ENCODE assay signal across 8 mouse cellular contexts in genomic region chr10:80159561-80160454, GRCm38 (mm10). TPM values are rescaled to one million over a fixed set of nuclear protein-coding genes. Genes with fewer than 3 reads are reported as not detected.
DNase-seq lines count a peak whose midpoint lies in the region; ATAC-seq and TF ChIP-seq lines count a peak whose summit lies in the region.

No protein-coding gene starts in this region.

- H3K9ac ChIP-seq in ES-E14 (ENCODE audit: insufficient read depth, low read depth, low read length, poor library complexity, severe bottlenecking), result peak overlapping the region; percentile 71
- H3K9ac ChIP-seq in forebrain, embryonic 15.5 days (replicated peaks), result peak overlapping the region; percentile 47
- H3K9ac ChIP-seq in lung, embryonic 15.5 days, result peak overlapping the region; percentile 39

- peaks cover 24% of the 10 kb centered on the region for H3K36me3 ChIP-seq in ES-E14 (ENCODE audit: control insufficient read depth, insufficient read depth, low read length, poor library complexity, severe bottlenecking)
- peaks cover 28% of the 10 kb centered on the region for H3K36me3 ChIP-seq in forebrain, embryonic 15.5 days
- H3K36me3 ChIP-seq in lung, embryonic 15.5 days, result peaks cover 29% of the 10 kb centered on the region

- ATAC-seq in forebrain, embryonic 15.5 days (replicated peaks), result peak; percentile 87
- peak; percentile 85 for ATAC-seq in lung, embryonic 15.5 days (ENCODE audit: borderline replicate concordance, extremely low read depth, low FRiP score, low TSS enrichment)

- peak overlapping the region; percentile 70 for H3K4me2 ChIP-seq in forebrain, embryonic 15.5 days (replicated peaks)
- H3K4me2 ChIP-seq in lung, embryonic 15.5 days, result peak overlapping the region; percentile 81

- DNase-seq in ES-E14 (ENCODE audit: low read depth, low spot score), result peak; percentile 94
- DNase-seq in cerebellum, adult 11-12 months, result peak; percentile 99
- peak; percentile 97 to 98 for DNase-seq in heart, postnatal 36 days
- DNase-seq in layer of hippocampus, adult 8-10 months (ENCODE audit: low spot score in 2 of 2), result peak; percentile 98 to 99
- DNase-seq in ovary, adult 18-20 months (ENCODE audit: low spot score), result peak; percentile 98
- peak; percentile 100 for DNase-seq in thymus, postnatal 0 days (ENCODE audit: low spot score)

- H3K9me3 ChIP-seq in ES-E14 (ENCODE audit: control insufficient read depth, insufficient read depth, low read depth, low read length), result no peaks in the 10 kb centered on the region
- H3K9me3 ChIP-seq in forebrain, embryonic 15.5 days, result no peaks in the 10 kb centered on the region
- no peaks in the 10 kb centered on the region for H3K9me3 ChIP-seq in lung, embryonic 15.5 days

- peak overlapping the region; percentile 88 for H3K27ac ChIP-seq in ES-E14 (ENCODE audit: insufficient read depth, low read depth, low read length, poor library complexity, severe bottlenecking)
- H3K27ac ChIP-seq in forebrain, embryonic 15.5 days (replicated peaks), result peak overlapping the region; percentile 91
- peak overlapping the region; percentile 99 for H3K27ac ChIP-seq in lung, embryonic 15.5 days

- peak overlapping the region; percentile 45 to 57 for H3K4me3 ChIP-seq in ES-E14 (ENCODE audit: insufficient read depth in 1 of 2, low read depth in 1 of 2, low read length in 2 of 2, poor library complexity in 1 of 2, severe bottlenecking in 1 of 2)
- peak overlapping the region; percentile 47 for H3K4me3 ChIP-seq in forebrain, embryonic 15.5 days
- H3K4me3 ChIP-seq in lung, embryonic 15.5 days, result peak overlapping the region; percentile 44

- peaks cover 4 to 38% of the 10 kb centered on the region in 2 experiments for H3K4me1 ChIP-seq in ES-E14 (ENCODE audit: control insufficient read depth in 2 of 2, insufficient read depth in 2 of 2, low read length in 2 of 2, poor library complexity in 1 of 2)
- H3K4me1 ChIP-seq in forebrain, embryonic 15.5 days, result peaks cover 73% of the 10 kb centered on the region
- H3K4me1 ChIP-seq in lung, embryonic 15.5 days, result peaks cover 94% of the 10 kb centered on the region

- intact Hi-C loops in heart, postnatal 36 days (cut with DNase I), result no loop called here

- WGBS in forebrain, embryonic 15.5 days, result under 1% methylated on average over 55 of the region's 55 CpGs
- WGBS in lung, embryonic 15.5 days, result under 1% methylated on average over 55 of the region's 55 CpGs

- no peaks in the 10 kb centered on the region for H3K27me3 ChIP-seq in forebrain, embryonic 15.5 days
- H3K27me3 ChIP-seq in lung, embryonic 15.5 days, result no peaks in the 10 kb centered on the region

- in situ Hi-C loops in ES-E14 (cut with MboI; ENCODE audit: low sequenced_read_pairs in 2 of 2, unreplicated experiment in 2 of 2), result no loop called here

TF ChIP-seq in ES-E14, 5 proteins besides CTCF, POLR2A, EP300 and RAD21:
- TF ChIP-seq ZNF384 (IDR thresholded peaks at IDR 0.05; ENCODE audit: low read depth, low read length) (no peak), ZC3H11A (IDR thresholded peaks at IDR 0.05; ENCODE audit: borderline replicate concordance, low read depth, low read length) (no peak), HCFC1 (IDR thresholded peaks at IDR 0.05; ENCODE audit: borderline replicate concordance, insufficient read depth, low read length) (peak; percentile 35; the same call in 1 of the 2 replicates), CHD2 (IDR thresholded peaks at IDR 0.05; ENCODE audit: low read depth, low read length) (peak; percentile 85), MAFK (IDR thresholded peaks at IDR 0.05; ENCODE audit: insufficient read depth, low read depth, low read length) (no peak)

RNA-seq across cellular contexts. Expression of gene Cirbp, which starts 6.0 kb away (rescaled TPM):
- 69.6 and 105 TPM in 2 replicates for total RNA-seq in ES-E14 (2012; rRNA removed)
- polyA plus RNA-seq in forebrain, embryonic 15.5 days (2015; fragmentation: Nextera tagmentation; extraction: Ambion mirVana), result 350 and 358 TPM in 2 replicates
- 10 to 100 TPM; 48.2 to 67.0 TPM for total RNA-seq in heart, postnatal 36 days (2021)
- total RNA-seq in layer of hippocampus, adult 8-10 months (2022), result 100 to 1,000 TPM in 2 of 4 experiments, 10 to 100 TPM in 2; 75.7 to 148 (median 96.4) TPM
- polyA plus RNA-seq in lung, embryonic 15.5 days (2015; fragmentation: Nextera tagmentation; extraction: Ambion mirVana), result 94.6 and 95.1 TPM in 2 replicates
- polyA plus RNA-seq in thymus, postnatal 0 days (2015; fragmentation: Nextera tagmentation; extraction: Ambion mirVana), result 226 and 376 TPM in 2 replicates

RNA-seq across cellular contexts. Expression of gene Midn, which starts 11.7 kb away (rescaled TPM):
- total RNA-seq in ES-E14 (2012; rRNA removed), result 38.3 and 42.6 TPM in 2 replicates
- polyA plus RNA-seq in forebrain, embryonic 15.5 days (2015; fragmentation: Nextera tagmentation; extraction: Ambion mirVana), result 33.0 and 34.9 TPM in 2 replicates
- 100 to 1,000 TPM in 1 of 2 experiments, 10 to 100 TPM in 1; 99.9 to 117 TPM for total RNA-seq in heart, postnatal 36 days (2021)
- total RNA-seq in layer of hippocampus, adult 8-10 months (2022), result 10 to 100 TPM; 47.2 to 63.6 (median 58.0) TPM
- 17.5 and 18.6 TPM in 2 replicates for polyA plus RNA-seq in lung, embryonic 15.5 days (2015; fragmentation: Nextera tagmentation; extraction: Ambion mirVana)
- 13.1 and 18.8 TPM in 2 replicates for polyA plus RNA-seq in thymus, postnatal 0 days (2015; fragmentation: Nextera tagmentation; extraction: Ambion mirVana)

RNA-seq across cellular contexts. Expression of gene 1600002K03Rik, which starts 12.9 kb away (rescaled TPM):
- total RNA-seq in ES-E14 (2012; rRNA removed), result 25.4 and 31.2 TPM in 2 replicates
- polyA plus RNA-seq in forebrain, embryonic 15.5 days (2015; fragmentation: Nextera tagmentation; extraction: Ambion mirVana), result 9.7 and 12.7 TPM in 2 replicates
- 1 to 10 TPM; 4.4 to 4.6 TPM for total RNA-seq in heart, postnatal 36 days (2021)
- total RNA-seq in layer of hippocampus, adult 8-10 months (2022), result 1 to 10 TPM; 1.8 to 9.0 (median 6.2) TPM
- polyA plus RNA-seq in lung, embryonic 15.5 days (2015; fragmentation: Nextera tagmentation; extraction: Ambion mirVana), result 11.6 and 14.7 TPM in 2 replicates
- polyA plus RNA-seq in thymus, postnatal 0 days (2015; fragmentation: Nextera tagmentation; extraction: Ambion mirVana), result 15.3 and 15.4 TPM in 2 replicates

RNA-seq across cellular contexts. Expression of gene Cbarp, which starts 19.2 kb away (rescaled TPM):
- total RNA-seq in ES-E14 (2012; rRNA removed), result 20.9 and 41.0 TPM in 2 replicates
- 29.7 and 39.5 TPM in 2 replicates for polyA plus RNA-seq in forebrain, embryonic 15.5 days (2015; fragmentation: Nextera tagmentation; extraction: Ambion mirVana)
- 1 to 10 TPM; 2.0 to 4.7 TPM for total RNA-seq in heart, postnatal 36 days (2021)
- total RNA-seq in layer of hippocampus, adult 8-10 months (2022), result 100 to 1,000 TPM; 295 to 345 (median 308) TPM
- 3.9 and 5.0 TPM in 2 replicates for polyA plus RNA-seq in lung, embryonic 15.5 days (2015; fragmentation: Nextera tagmentation; extraction: Ambion mirVana)
- polyA plus RNA-seq in thymus, postnatal 0 days (2015; fragmentation: Nextera tagmentation; extraction: Ambion mirVana), result 3.5 and 4.3 TPM in 2 replicates

RNA-seq across cellular contexts. Expression of gene Efna2, which starts 19.5 kb away (rescaled TPM):
- total RNA-seq in ES-E14 (2012; rRNA removed), result 2.7 and 3.4 TPM in 2 replicates
- polyA plus RNA-seq in forebrain, embryonic 15.5 days (2015; fragmentation: Nextera tagmentation; extraction: Ambion mirVana), result 35.8 and 36.5 TPM in 2 replicates
- total RNA-seq in heart, postnatal 36 days (2021), result 1 to 10 TPM in 1 of 2 experiments, under 1 TPM in 1; 0.75 to 1.1 TPM
- 1 to 10 TPM; 7.4 to 8.3 (median 7.9) TPM for total RNA-seq in layer of hippocampus, adult 8-10 months (2022)
- polyA plus RNA-seq in lung, embryonic 15.5 days (2015; fragmentation: Nextera tagmentation; extraction: Ambion mirVana), result 16.0 and 17.3 TPM in 2 replicates
- 1.2 and 1.6 TPM in 2 replicates for polyA plus RNA-seq in thymus, postnatal 0 days (2015; fragmentation: Nextera tagmentation; extraction: Ambion mirVana)

Comparison
In these comparisons a context has a peak if more than half of its experiments do, and no peak if none do; other contexts are left out.
1. Peak in every context shown above with its lines: DNase-seq, ATAC-seq, H3K4me3 ChIP-seq and H3K27ac ChIP-seq.